Mouse (Mus musculus): Measurements from ENCODE around the gene Snx10.
"Not testable (repeated sequence)": the region's sequence is repeated elsewhere in the genome, so short reads cannot be mapped to it uniquely, and the experiment has no call there.

Snx10 gene

GRCm38 (mm10) chr6:51523807-51524320, at the start of gene Snx10:
TSS of gene Snx10 (plus strand) at chr6:51523901.
- peak; percentile 36 to 56 for DNase-seq

- no peak for DNase-seq
These were observed 44.5 kb upstream of the Snx10 start for GRCm38 (mm10) chr6:51479136-51479731.

- DNase-seq, result no peak
These were observed 42.2 kb upstream of the Snx10 start for GRCm38 (mm10) chr6:51481548-51481947.

- DNase-seq, result no peak
These were observed 39.8 kb upstream of the Snx10 start for GRCm38 (mm10) chr6:51483861-51484260.

- not testable (repeated sequence) for DNase-seq
These were observed 39.1 kb upstream of the Snx10 start for GRCm38 (mm10) chr6:51484556-51484955.

GRCm38 (mm10) chr6:51485646-51486045, 38.1 kb upstream of the Snx10 start:
- DNase-seq, result no peak

GRCm38 (mm10) chr6:51486076-51486710, 37.5 kb upstream of the Snx10 start:
- no peak for DNase-seq

GRCm38 (mm10) chr6:51486731-51487130, 37.0 kb upstream of the Snx10 start:
- no peak for DNase-seq

- no peak for DNase-seq
These were observed 33.9 kb upstream of the Snx10 start for GRCm38 (mm10) chr6:51489787-51490186.

GRCm38 (mm10) chr6:51497321-51498111, 26.2 kb upstream of the Snx10 start:
- no peak for DNase-seq

- DNase-seq, result no peak
These were observed 18.0 kb upstream of the Snx10 start for GRCm38 (mm10) chr6:51505671-51506070.

- DNase-seq, result no peak
These were observed 16.1 kb upstream of the Snx10 start for GRCm38 (mm10) chr6:51507556-51507955.

GRCm38 (mm10) chr6:51508750-51509648, 14.7 kb upstream of the Snx10 start:
- DNase-seq, result peak; percentile 76 to 79

GRCm38 (mm10) chr6:51510094-51510493, 13.6 kb upstream of the Snx10 start:
- DNase-seq, result peak; percentile 56 to 58

GRCm38 (mm10) chr6:51510946-51511345, 12.8 kb upstream of the Snx10 start:
- DNase-seq, result no peak

GRCm38 (mm10) chr6:51513745-51514144, 10.0 kb upstream of the Snx10 start:
- DNase-seq, result no peak

GRCm38 (mm10) chr6:51514860-51515259, 8.8 kb upstream of the Snx10 start:
- no peak for DNase-seq

GRCm38 (mm10) chr6:51523310-51523709, 391 bp upstream of the Snx10 start:
- DNase-seq, result no peak

GRCm38 (mm10) chr6:51524321-51524931, 725 bp downstream of the Snx10 start:
- peak in 1 of 2 experiments; percentile 26 for DNase-seq

GRCm38 (mm10) chr6:51525001-51525400, 1.3 kb downstream of the Snx10 start:
- no peak for DNase-seq

GRCm38 (mm10) chr6:51529457-51529856, 5.8 kb downstream of the Snx10 start:
- DNase-seq, result no peak

Measured in thymus, postnatal 36 days (tissue).